Mouse (Mus musculus) CH12.LX (cell line): ENCODE results near the gene Agap1. TPM values are rescaled to one million over a fixed set of nuclear protein-coding genes. Genes with fewer than 3 reads are reported as not detected.

Experiments
- DNase-seq: peaks from one replicate; pipeline ENCODE4 v3.0.0-alpha.2; 2013; ENCODE audit errors: extremely low read depth
- H3K27ac ChIP-seq: 2 replicates; pipeline ENCODE4 v1.5.1; 2012; ENCODE audit warnings: low read depth, mild to moderate bottlenecking, control low read depth, moderate library complexity; ENCODE audit not compliant: insufficient read depth
- H3K27me3 ChIP-seq: replicated peaks from 2 replicates; pipeline ENCODE3; 2012; ENCODE audit warnings: inconsistent platforms
- H3K36me3 ChIP-seq, 2 experiments: replicated peaks in 1 of 2; 2 replicates each; pipeline versions ENCODE3 to v1.6.1; 2012; ENCODE audit warnings: inconsistent platforms in 1 of 2, low read length in 1 of 2, mild to moderate bottlenecking in 1 of 2, mixed read lengths in 1 of 2, moderate library complexity in 1 of 2; ENCODE audit not compliant: control insufficient read depth in 1 of 2, insufficient read depth in 1 of 2
- H3K4me1 ChIP-seq, 2 experiments: 2 replicates each; pipeline ENCODE4 v1.6.1; 2012; ENCODE audit warnings: inconsistent platforms in 1 of 2, moderate library complexity in 1 of 2; ENCODE audit not compliant: insufficient read depth in 2 of 2, control insufficient read depth in 1 of 2
- H3K4me2 ChIP-seq: 2 replicates; pipeline ENCODE4 v1.6.1; 2012; ENCODE audit warnings: low read depth, mild to moderate bottlenecking, control low read depth; ENCODE audit not compliant: poor library complexity, insufficient read depth, severe bottlenecking
- H3K4me3 ChIP-seq, 3 experiments: fragments of 150-350 bp in 1 of 3; sonication (generic) in 1 of 3; replicated peaks in 1 of 3; 2 replicates each; pipeline versions ENCODE3 to v1.5.1; 2011 to 2012; ENCODE audit warnings: low read depth in 2 of 3, low read length in 2 of 3, mild to moderate bottlenecking in 2 of 3, moderate library complexity in 2 of 3, control low read depth in 1 of 3, improper control_type of control experiment in 1 of 3, inconsistent platforms in 1 of 3, mixed read lengths in 1 of 3; ENCODE audit not compliant: poor library complexity in 1 of 3
- H3K79me2 ChIP-seq: replicated peaks from 2 replicates; pipeline ENCODE4 v1.6.1; 2012; ENCODE audit warnings: mild to moderate bottlenecking, moderate library complexity; ENCODE audit not compliant: control insufficient read depth, poor library complexity, insufficient read depth, severe bottlenecking; ENCODE audit errors: extremely low read depth
- H3K9ac ChIP-seq: 2 replicates; pipeline ENCODE4 v1.6.1; 2012; ENCODE audit warnings: low read depth, mild to moderate bottlenecking, control low read depth, moderate library complexity; ENCODE audit not compliant: insufficient read depth
- H3K9me3 ChIP-seq: replicated peaks from 2 replicates; pipeline ENCODE3; 2012; ENCODE audit warnings: low read length, inconsistent platforms, mixed read lengths
- CHD1 ChIP-seq: IDR thresholded peaks from 2 replicates; pipeline ENCODE4 v1.6.1; 2012; ENCODE audit warnings: low read depth, low read length, improper control_type of control experiment, inconsistent platforms
- E2F4 ChIP-seq: IDR thresholded peaks from 2 replicates; pipeline ENCODE4 v1.6.1; 2011; ENCODE audit warnings: low read depth, low read length, improper control_type of control experiment; ENCODE audit not compliant: insufficient replicate concordance
- GABPA ChIP-seq: IDR thresholded peaks from 2 replicates; pipeline ENCODE4 v1.6.1; 2012; ENCODE audit warnings: low read depth, low read length, improper control_type of control experiment, inconsistent platforms; ENCODE audit not compliant: insufficient replicate concordance
- IRF4 ChIP-seq: IDR thresholded peaks from 2 replicates; pipeline ENCODE4 v1.6.1; 2014; ENCODE audit warnings: low read depth, mild to moderate bottlenecking, inconsistent platforms, low read length, improper control_type of control experiment
- JUN ChIP-seq: IDR thresholded peaks from 2 replicates; pipeline ENCODE4 v1.6.1; 2011; ENCODE audit warnings: low read depth, mild to moderate bottlenecking, low read length, improper control_type of control experiment, moderate library complexity; ENCODE audit not compliant: insufficient read depth
- MAFK ChIP-seq: IDR thresholded peaks from 2 replicates; pipeline ENCODE4 v1.6.1; 2011; ENCODE audit warnings: low read length, improper control_type of control experiment; ENCODE audit not compliant: insufficient replicate concordance
- MXI1 ChIP-seq: IDR thresholded peaks from 2 replicates; pipeline ENCODE4 v1.6.1; 2011; ENCODE audit warnings: mild to moderate bottlenecking, low read depth, low read length, improper control_type of control experiment
- MYC ChIP-seq: IDR thresholded peaks from 2 replicates; pipeline ENCODE4 v1.6.1; 2011; ENCODE audit warnings: low read depth, mild to moderate bottlenecking, improper control_type of control experiment, low read length
- NELFE ChIP-seq: IDR thresholded peaks from 2 replicates; pipeline ENCODE4 v1.6.1; 2011; ENCODE audit warnings: low read depth, low read length, improper control_type of control experiment
- NRF1 ChIP-seq: IDR thresholded peaks from 2 replicates; pipeline ENCODE4 v1.6.1; 2014; ENCODE audit warnings: low read depth, mild to moderate bottlenecking, inconsistent platforms, low read length, improper control_type of control experiment, moderate library complexity
- PAX5 ChIP-seq: IDR thresholded peaks from 2 replicates; pipeline ENCODE4 v1.6.1; 2012; ENCODE audit warnings: low read length, inconsistent platforms, mixed read lengths
- SIN3A ChIP-seq: IDR thresholded peaks from 2 replicates; pipeline ENCODE4 v1.6.1; 2012; ENCODE audit warnings: low read length, improper control_type of control experiment, inconsistent platforms
- SMC3 ChIP-seq: IDR thresholded peaks from 2 replicates; pipeline ENCODE4 v1.6.1; 2011; ENCODE audit warnings: low read depth, low read length, improper control_type of control experiment
- TCF12 ChIP-seq: IDR thresholded peaks from 2 replicates; pipeline ENCODE4 v1.6.1; 2014; ENCODE audit warnings: low read depth, mild to moderate bottlenecking, inconsistent platforms, low read length, improper control_type of control experiment
- UBTF ChIP-seq: IDR thresholded peaks from 2 replicates; pipeline ENCODE4 v1.6.1; 2012; ENCODE audit warnings: low read depth, mild to moderate bottlenecking, inconsistent platforms, low read length, improper control_type of control experiment, moderate library complexity
- USF1 ChIP-seq: IDR thresholded peaks from 2 replicates; pipeline ENCODE4 v1.6.1; 2014; ENCODE audit warnings: low read depth, mild to moderate bottlenecking, inconsistent platforms, low read length, improper control_type of control experiment
- ZC3H11A ChIP-seq: IDR thresholded peaks from 2 replicates; pipeline ENCODE4 v1.6.1; 2012; ENCODE audit warnings: low read depth, mild to moderate bottlenecking, inconsistent platforms, low read length, improper control_type of control experiment
- ZKSCAN1 ChIP-seq: IDR thresholded peaks from 2 replicates; pipeline ENCODE4 v1.6.1; 2012; ENCODE audit warnings: low read depth, inconsistent platforms, low read length, improper control_type of control experiment, borderline replicate concordance
- ZMIZ1 ChIP-seq: IDR thresholded peaks from 2 replicates; pipeline ENCODE4 v1.6.1; 2012; ENCODE audit warnings: low read depth, mild to moderate bottlenecking, inconsistent platforms, low read length, improper control_type of control experiment
- dilution Hi-C: fragments of 300-500 bp; cut with MboI; formaldehyde crosslinking; loops from 2 replicates; pipeline ENCODE4 v1.14.3; 2020; ENCODE audit warnings: low sequenced_read_pairs; ENCODE audit not compliant: extremely low pct_unique_long_range_greater_than_20kb, extremely low pct_ligation_motif_present
- in situ Hi-C: fragments of 300-500 bp; cut with MboI; formaldehyde crosslinking; loops from 3 replicates; pipeline ENCODE4 v1.14.3; 2019; ENCODE audit warnings: low sequenced_read_pairs, low pct_ligation_motif_present, low pct_unique_long_range_greater_than_20kb, mixed read lengths
- polyA plus RNA-seq: library from polyadenylated mRNA; unstranded; fragments of >175 nt; gene quantifications from 2 replicates; pipeline ENCODE4 v1.2.1, GENCODE M21; 2012; ENCODE audit warnings: low read depth; ENCODE audit not compliant: insufficient read length
- total RNA-seq, 2 experiments: library from RNA; depleted of rRNA; stranded (reverse); fragments of 300-350 nt in 1 of 2; fragments of >200 nt in 1 of 2; gene quantifications; 2 replicates each; pipeline ENCODE4 v1.2.3; 2012 to 2014

Gene Agap1
- total and polyA plus RNA-seq, 3 experiments, result not detected

DNA sequence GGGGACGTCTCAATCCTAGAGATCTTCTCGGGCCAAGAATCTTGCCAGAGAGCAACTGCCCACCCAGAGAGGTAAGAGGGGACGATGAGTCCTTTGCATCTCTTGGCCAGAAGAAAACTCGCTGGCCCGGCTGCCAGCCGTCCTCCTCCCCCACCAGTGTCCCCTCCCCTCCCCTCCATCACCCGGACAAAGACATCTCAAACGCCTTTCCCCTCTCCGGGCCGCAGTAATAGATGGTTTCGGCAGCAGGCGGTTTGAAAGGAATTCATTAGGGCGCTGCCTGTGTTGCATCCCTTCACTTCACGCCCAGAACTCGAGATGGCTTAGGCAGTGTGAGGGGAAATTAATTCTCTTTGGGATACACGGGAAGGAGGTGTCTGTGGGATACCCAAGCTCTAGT lies 478.0 kb downstream of the Agap1 start:
- in situ Hi-C loops, result no loop called here
- TF ChIP-seq E2F4 (no peak), JUN (no peak), GABPA (no peak), IRF4 (no peak), UBTF (no peak), MXI1 (no peak), ZC3H11A (no peak), MAFK (no peak), ZKSCAN1 (no peak), PAX5 (no peak)
- H3K36me3 ChIP-seq, result no peaks in the 10 kb centered on the region
- DNase-seq, result no peak
- dilution Hi-C loops, result no loop called here
- H3K79me2 ChIP-seq, result no peaks in the 10 kb centered on the region
- H3K4me3 ChIP-seq, result no peak overlapping the region
- H3K27ac ChIP-seq, result no peak overlapping the region
- H3K4me1 ChIP-seq, result no peaks in the 10 kb centered on the region
- H3K9me3 ChIP-seq, result peaks cover 84% of the 10 kb centered on the region
- no peak overlapping the region for H3K4me2 ChIP-seq
- no peaks in the 10 kb centered on the region for H3K27me3 ChIP-seq
- H3K9ac ChIP-seq, result no peak overlapping the region

DNA sequence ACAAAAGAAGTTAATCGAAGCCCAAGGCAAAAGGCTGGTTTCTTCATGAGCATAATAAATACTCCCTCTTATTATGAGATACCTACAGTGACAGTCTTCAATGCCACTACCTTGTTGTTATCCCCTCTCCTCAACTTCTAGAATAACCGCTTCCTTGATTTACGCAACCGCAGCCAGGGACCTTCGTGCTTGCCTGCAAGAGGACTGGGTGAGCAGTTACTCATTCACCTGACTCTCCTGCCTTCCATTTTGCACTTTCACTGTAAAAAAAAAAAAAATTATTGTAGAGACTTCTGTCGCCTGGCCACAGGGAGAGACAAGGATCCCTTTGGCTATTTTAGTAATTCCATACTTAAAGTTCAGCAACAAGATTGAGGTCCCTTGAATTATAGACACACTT lies 478.4 kb downstream of the Agap1 start:
- dilution Hi-C loops (no loop called here), in situ Hi-C loops (no loop called here)
- H3K9ac ChIP-seq, result no peak overlapping the region
- H3K4me1 ChIP-seq, result no peaks in the 10 kb centered on the region
- H3K4me2 ChIP-seq, result no peak overlapping the region
- H3K79me2 ChIP-seq, result no peaks in the 10 kb centered on the region
- H3K36me3 ChIP-seq, result no peaks in the 10 kb centered on the region
- no peak for TF ChIP-seq NRF1
- no peak for TF ChIP-seq ZC3H11A
- TF ChIP-seq NELFE, result no peak
- TF ChIP-seq ZMIZ1, result no peak
- peaks cover 85% of the 10 kb centered on the region for H3K9me3 ChIP-seq
- H3K27me3 ChIP-seq, result no peaks in the 10 kb centered on the region
- no peak overlapping the region for H3K4me3 ChIP-seq
- no peak overlapping the region for H3K27ac ChIP-seq
- DNase-seq, result no peak

DNA sequence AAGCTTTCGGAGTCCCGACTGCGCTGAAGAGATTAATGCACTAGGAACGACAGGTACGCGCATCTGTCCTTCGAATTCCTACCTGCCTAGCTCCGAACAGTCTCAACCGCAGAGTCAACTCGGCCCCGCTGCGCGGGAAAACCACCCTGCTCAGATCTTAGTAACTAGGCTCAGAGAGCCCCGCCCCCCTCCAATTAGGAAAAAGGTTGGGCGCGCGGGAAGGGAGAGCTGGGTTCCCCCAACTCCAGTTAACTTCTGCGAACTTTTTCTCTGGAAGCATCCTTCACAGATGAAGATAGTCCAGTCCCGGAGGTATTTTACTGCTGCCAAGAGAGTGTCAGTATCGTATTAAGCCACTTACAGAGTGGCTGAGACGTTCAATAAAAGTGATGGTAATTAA lies 479.2 kb downstream of the Agap1 start:
- Histone ChIP-seq H3K27me3 (no peaks in the 10 kb centered on the region), H3K36me3 (no peaks in the 10 kb centered on the region)

More for the DNA sequence above, 479.2 kb downstream of the Agap1 start:
- dilution Hi-C loops (no loop called here), in situ Hi-C loops (no loop called here)
- Histone ChIP-seq H3K4me3 (no peak overlapping the region), H3K9ac (no peak overlapping the region), H3K27ac (no peak overlapping the region), H3K79me2 (no peaks in the 10 kb centered on the region), H3K4me2 (no peak overlapping the region), H3K9me3 (peaks cover 78% of the 10 kb centered on the region), H3K4me1 (no peaks in the 10 kb centered on the region)
- TF ChIP-seq SMC3, result no peak
- no peak for TF ChIP-seq TCF12
- no peak for TF ChIP-seq CHD1
- TF ChIP-seq PAX5, result no peak
- TF ChIP-seq USF1, result no peak
- TF ChIP-seq MYC, result no peak
- TF ChIP-seq SIN3A, result no peak
- TF ChIP-seq GABPA, result no peak
- no peak for DNase-seq
